Mouse (Mus musculus) cerebellum, adult 2 months (tissue): ENCODE results near the gene Id4.

Source experiments
- CTCF ChIP-seq: fragments of 200-500 bp; IDR thresholded peaks from 2 replicates; pipeline ENCODE4 v1.5.1; 2011; ENCODE audit warnings: low read depth, mild to moderate bottlenecking, control low read depth, low read length, moderate library complexity, borderline replicate concordance; ENCODE audit not compliant: insufficient read depth
- POLR2A ChIP-seq: fragments of 200-500 bp; IDR thresholded peaks from 2 replicates; pipeline ENCODE4 v1.6.1; 2011; ENCODE audit warnings: low read length, control low read depth, borderline replicate concordance; ENCODE audit not compliant: insufficient read depth

DNA sequence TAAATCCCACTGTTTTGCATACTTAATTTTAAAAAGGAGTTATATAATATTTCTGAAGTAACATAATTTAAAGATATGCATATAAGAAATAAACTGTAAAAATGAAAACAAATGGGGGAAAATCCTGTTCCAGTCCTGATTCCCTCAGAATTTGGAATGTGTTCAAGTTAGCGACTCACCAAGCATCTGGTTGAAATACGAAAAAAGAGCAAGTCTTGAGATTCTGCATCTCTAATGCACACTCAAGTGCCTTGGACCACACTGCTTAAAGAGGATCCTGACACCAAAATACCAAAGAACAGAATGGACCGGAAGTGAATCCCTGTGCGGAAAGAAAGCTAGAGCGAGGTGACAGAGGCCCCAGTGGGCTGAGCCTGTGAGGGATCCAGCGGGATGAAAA is 30.0 kb upstream of the Id4 start:
- no peak for TF ChIP-seq CTCF
- no peak for TF ChIP-seq POLR2A
